Mouse (Mus musculus): ENCODE data around the gene Hmox1.

Gene Hmox1

DNA sequence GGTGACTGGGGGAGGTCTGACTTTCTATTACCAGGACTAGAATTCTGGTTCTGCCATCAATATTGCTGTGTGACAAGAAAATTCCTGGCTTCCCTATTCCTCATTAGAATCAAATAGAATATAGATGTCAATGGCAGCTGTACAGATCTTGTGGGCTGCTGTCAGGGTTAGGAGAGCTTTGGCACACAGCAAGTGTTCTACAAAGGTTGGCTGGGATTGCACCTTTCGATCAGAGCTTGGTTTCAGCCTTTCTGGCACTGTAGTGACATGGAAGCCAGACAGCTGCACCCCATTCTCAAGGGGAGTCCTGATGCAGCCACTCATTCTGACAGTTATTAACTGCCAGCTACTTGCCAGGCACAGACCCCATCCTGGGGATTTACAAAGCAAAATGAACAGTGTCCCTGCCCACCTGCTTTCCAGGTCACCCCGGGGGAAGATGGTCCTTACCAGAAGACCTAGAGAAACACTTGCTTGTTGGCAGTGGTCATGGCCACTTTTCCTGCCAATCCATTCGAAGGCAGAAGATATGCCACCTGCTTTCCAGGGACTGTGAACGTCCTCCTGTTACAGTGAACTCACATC lies 2.5 kb upstream of the Hmox1 start:
- DNase-seq: no peak

- no peak for DNase-seq
These were observed 9.5 kb downstream of the Hmox1 start for GRCm38 (mm10) chr8:75102956-75103355.

DNA sequence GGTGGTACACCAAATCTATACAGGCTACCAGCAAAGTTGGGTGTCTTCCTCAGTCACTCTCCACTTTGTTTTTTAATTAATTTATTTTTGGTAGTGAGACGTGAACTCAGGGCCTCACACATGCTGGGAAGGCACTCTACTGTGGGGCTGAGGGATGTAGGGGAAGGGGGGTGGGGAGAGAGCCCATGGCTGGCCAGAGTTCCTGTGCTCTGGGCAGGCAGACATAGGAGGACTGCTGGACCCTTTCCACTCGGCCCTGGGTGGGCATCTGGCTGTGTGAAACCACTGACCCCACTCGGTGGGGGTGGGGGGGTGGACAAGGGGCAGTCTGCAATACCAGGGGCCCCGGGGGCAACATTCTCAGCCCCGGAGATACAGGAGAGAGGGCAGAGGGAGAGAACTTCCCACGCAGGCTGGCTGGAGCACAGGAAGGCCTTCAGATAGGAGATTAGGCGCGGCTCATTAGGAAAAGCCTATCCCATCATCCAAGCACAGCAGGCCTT lies 10.0 kb downstream of the Hmox1 start:
- no peak for DNase-seq

GRCm38 (mm10) chr8:75108527-75109235 lies 15.3 kb downstream of the Hmox1 start:
- peak; percentile 88 for DNase-seq

- peak; percentile 100 for DNase-seq
These were observed 16.0 kb downstream of the Hmox1 start, which contains the start of gene Mcm5 for GRCm38 (mm10) chr8:75109236-75109967. Mcm5 (plus strand) TSS chr8:75109569.

DNA sequence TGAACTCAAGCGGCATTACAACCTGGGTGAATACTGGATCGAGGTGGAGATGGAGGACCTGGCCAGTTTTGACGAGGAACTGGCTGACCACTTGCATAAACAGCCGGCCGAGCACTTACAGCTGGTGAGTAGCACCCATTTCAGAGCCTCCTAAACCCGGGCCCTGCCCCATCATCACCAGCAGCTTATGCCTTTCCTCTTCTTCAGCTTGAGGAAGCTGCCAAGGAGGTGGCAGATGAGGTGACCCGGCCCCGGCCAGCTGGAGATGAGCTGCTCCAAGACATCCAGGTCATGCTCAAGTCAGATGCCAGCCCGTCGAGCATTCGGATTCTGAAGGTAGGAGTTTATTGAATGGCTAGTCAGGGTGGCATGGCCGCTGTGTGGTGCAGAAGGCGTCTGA lies 16.7 kb downstream of the Hmox1 start:
- DNase-seq: no peak

DNA sequence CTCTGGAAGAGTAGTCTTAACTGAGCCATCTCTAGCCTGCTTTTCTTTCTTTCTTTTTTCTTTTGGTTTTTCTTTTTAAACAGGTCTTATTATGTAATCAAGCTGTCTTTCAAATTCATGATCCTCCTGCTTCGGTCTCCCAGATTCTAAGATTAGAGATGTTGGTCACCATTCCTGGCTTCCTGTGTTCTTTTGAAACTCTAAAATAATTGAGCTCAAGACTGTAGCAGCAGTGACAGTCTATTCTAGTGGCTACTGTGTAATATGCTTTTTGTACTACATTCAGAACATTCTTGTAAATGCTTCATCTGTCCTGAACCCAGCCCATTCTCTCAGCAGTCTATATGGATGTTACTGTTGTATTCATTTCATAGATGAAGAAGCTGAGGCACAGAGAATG lies 25.1 kb downstream of the Hmox1 start:
- no peak for DNase-seq

DNA sequence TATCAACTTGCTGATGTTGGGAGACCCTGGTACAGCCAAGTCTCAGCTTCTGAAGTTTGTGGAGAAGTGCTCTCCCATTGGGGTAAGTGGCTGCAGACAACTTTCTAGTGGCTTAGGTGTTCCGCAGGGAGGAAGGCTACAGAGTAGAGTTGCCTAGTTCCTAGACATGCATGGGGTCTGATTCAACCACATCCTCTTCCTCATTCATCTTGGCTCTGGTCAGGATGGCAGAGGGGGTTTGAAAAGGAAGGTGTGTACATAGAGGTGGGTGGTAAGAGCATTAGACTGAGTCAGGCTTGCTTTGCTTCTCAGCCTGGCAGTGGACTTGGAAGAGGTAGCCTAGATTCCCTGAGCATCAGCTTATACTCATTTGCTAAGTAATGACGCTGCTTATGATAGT lies 25.9 kb downstream of the Hmox1 start:
- no peak for DNase-seq

DNA sequence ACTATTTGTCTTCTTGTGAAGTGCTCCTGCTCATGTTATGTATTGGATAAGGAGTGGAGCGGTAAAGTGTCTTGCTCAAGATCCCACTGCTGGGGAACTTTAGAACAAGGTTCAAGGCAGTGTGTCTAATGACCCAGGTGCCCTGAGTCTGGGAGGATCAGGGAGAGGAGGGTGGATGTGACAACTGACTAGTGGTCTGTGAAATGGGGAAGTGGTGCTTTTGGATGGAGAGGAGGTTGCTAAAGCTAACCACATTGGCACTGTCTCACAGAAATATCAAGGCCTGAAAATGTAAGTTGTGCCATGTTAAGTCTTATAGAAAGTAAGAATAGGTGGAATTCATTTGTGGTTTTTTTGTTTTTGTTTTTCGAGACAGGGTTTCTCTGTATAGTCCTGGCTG lies 26.3 kb downstream of the Hmox1 start:
- no peak for DNase-seq

- DNase-seq: no peak
These were observed 34.0 kb downstream of the Hmox1 start for GRCm38 (mm10) chr8:75127406-75127805.

DNA sequence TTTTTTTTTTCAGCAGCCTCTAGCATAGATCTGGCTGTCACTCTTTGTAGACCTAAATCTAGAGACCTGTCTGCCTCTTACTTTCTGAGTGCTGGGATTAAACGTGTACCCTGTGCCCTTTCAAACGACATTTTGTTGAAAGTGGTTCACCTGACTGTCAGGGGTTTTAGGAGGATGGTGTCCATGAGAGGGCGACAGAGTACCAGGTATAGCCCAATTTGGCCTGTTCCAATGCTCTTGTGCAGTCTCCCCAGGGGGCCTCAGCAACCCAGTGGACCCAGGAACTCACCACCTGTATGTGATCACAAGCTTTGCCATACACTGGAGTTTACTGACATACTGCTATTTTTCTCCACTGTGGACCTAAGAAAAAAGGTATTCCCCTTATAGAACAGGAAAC lies 39.1 kb downstream of the Hmox1 start:
- peak; percentile 56 for DNase-seq

- no peak for DNase-seq
These were observed 40.0 kb downstream of the Hmox1 start for GRCm38 (mm10) chr8:75133399-75133798.

- DNase-seq: no peak
These were observed 41.4 kb downstream of the Hmox1 start for GRCm38 (mm10) chr8:75134603-75135391.

DNA sequence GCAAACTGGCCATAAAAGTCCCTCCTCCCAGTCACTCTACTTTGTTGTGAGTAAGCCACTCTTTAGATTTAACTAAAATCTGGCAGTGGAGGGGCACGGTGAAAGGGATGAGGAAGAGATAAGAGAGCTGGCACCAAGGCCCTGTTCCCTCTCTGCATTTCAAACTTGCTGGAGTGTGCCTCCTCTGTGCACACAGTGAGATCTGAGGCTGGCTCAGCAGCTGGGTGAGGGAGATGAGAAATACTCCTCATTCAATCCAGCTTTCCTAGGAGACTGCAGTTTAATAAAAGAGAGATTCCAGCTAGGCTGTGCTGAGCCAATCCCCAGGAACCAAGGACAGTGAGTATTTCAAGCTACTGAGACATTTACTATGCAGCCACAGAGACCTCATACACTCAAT lies 42.3 kb downstream of the Hmox1 start:
- DNase-seq: no peak

GRCm38 (mm10) chr8:75136256-75136655 lies 42.8 kb downstream of the Hmox1 start:
- no peak for DNase-seq

DNA sequence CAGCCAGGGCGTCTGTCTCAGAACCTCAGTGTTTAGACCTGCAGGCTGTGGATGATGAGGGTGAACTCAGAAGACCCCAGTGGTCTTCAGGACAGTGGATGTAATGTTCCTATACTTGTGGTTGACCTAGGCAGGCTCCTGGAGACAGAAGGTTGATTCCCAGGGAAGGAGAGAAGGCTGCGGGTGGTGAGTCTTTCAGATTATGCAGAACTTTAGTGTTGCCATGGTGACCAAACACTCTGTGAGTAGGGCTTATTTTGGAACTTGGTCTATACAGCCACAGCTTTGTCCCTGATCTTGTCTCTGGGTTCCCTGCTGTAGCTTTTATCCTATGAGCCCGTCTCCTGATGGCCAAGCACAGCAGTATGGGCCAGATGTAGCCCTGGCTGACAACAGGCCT lies 44.1 kb downstream of the Hmox1 start:
- DNase-seq: no peak

Measured in kidney, adult 9 months (tissue).